Mouse (Mus musculus) lung, embryonic 15.5 days (tissue): Measurements from ENCODE around the gene Slc9a9. TPM values are rescaled to one million over a fixed set of nuclear protein-coding genes. Genes with fewer than 3 reads are reported as not detected.

Experiments
- ATAC-seq: fragments of 200-750 bp; cut with Nextera tagmentation; 2 replicates; pipeline ENCODE4 v1.8.0; 2017; ENCODE audit warnings: moderate number of reproducible peaks, borderline replicate concordance; ENCODE audit not compliant: low FRiP score, low TSS enrichment; ENCODE audit errors: extremely low read depth
- H3K27ac ChIP-seq: fragments of 300-500 bp; sonication (generic); 2 replicates; pipeline ENCODE4 v1.5.1; 2015; ENCODE audit warnings: moderate library complexity, mild to moderate bottlenecking, inconsistent platforms
- H3K27me3 ChIP-seq: fragments of 300-500 bp; sonication (generic); 2 replicates; pipeline ENCODE4 v1.6.1; 2015; ENCODE audit warnings: inconsistent platforms
- H3K36me3 ChIP-seq: fragments of 300-500 bp; sonication (generic); 2 replicates; pipeline ENCODE4 v1.6.1; 2015; ENCODE audit warnings: inconsistent platforms
- H3K4me1 ChIP-seq: fragments of 300-500 bp; sonication (generic); 2 replicates; pipeline ENCODE4 v1.6.1; 2015; ENCODE audit warnings: inconsistent platforms
- H3K4me2 ChIP-seq: fragments of 300-500 bp; sonication (generic); 2 replicates; pipeline ENCODE4 v1.6.1; 2015; ENCODE audit warnings: inconsistent platforms, mild to moderate bottlenecking, moderate library complexity
- H3K4me3 ChIP-seq: fragments of 300-500 bp; sonication (generic); 2 replicates; pipeline ENCODE4 v1.5.1; 2015; ENCODE audit warnings: mild to moderate bottlenecking, inconsistent platforms
- H3K9ac ChIP-seq: fragments of 300-500 bp; sonication (generic); 2 replicates; pipeline ENCODE4 v1.6.1; 2015; ENCODE audit warnings: inconsistent platforms
- H3K9me3 ChIP-seq: fragments of 300-500 bp; sonication (generic); 2 replicates; pipeline ENCODE4 v1.6.1; 2016; ENCODE audit warnings: inconsistent platforms
- WGBS: fragments of 180-500 bp; shearing (Covaris S2); methylation state at CpG from one replicate; pipeline ENCODE4 v1.1.7; 2015; 5-methylcytosine and 5-hydroxymethylcytosine counted together
- polyA plus RNA-seq: library from polyadenylated mRNA; unstranded; fragments of >200 nt; fragmentation: Nextera tagmentation; extraction: Ambion mirVana; gene quantifications from 2 replicates; pipeline ENCODE4 v1.2.1, GENCODE M21; 2015

The Slc9a9 gene
- polyA plus RNA-seq, 1 experiment from 2014 or later, result 4.3 TPM

DNA sequence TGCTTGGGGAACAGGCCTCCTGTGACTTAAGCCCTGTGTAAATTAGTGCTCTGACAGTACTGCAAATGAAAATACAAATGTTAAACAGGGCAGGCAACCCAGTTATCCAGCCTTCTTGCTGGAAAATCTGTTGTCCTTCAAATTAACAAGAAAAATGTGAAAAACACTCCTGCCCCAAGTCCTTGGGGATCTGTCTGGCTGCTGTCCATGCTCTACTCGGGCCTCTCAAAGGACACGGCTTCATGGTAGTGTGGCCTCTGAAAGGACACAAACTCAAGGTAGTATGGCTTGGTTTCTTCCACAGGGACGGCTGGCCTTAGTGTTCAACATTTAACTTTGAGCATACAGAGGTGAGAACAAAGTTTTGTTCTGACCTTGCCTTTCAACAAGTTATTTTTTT is 118.6 kb downstream of the Slc9a9 start:
- H3K9me3 ChIP-seq, result no peaks in the 10 kb centered on the region
- H3K4me3 ChIP-seq, result no peak overlapping the region
- H3K36me3 ChIP-seq, result no peaks in the 10 kb centered on the region
- no peaks in the 10 kb centered on the region for H3K4me1 ChIP-seq
- 61% methylated on average over 3 of the region's 3 CpGs for WGBS
- H3K27ac ChIP-seq, result no peak overlapping the region
- ATAC-seq, result no peak
- H3K4me2 ChIP-seq, result no peak overlapping the region
- no peak overlapping the region for H3K9ac ChIP-seq
- no peaks in the 10 kb centered on the region for H3K27me3 ChIP-seq

DNA sequence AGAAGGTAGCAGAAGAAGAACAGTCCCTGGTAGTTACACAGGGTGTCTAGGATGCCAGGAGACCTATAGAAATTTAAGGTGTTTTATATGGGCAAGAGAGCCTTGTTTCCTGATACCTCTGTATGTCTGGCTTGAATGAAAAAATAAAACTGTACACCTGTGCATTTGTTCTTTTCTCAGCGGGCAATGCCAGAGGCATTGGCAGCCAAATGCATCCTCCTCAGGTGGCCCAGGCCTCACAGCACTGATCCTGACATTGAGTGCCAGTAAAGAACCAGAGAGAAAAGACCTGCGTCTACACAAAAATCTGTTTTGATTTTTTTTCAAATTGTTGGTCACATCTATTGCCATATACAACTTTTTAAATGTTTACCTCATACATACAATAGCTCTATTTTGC is 121.3 kb downstream of the Slc9a9 start:
- Histone ChIP-seq H3K4me3 (no peak overlapping the region), H3K27ac (no peak overlapping the region), H3K4me1 (no peaks in the 10 kb centered on the region), H3K9ac (no peak overlapping the region), H3K9me3 (no peaks in the 10 kb centered on the region), H3K27me3 (no peaks in the 10 kb centered on the region), H3K36me3 (no peaks in the 10 kb centered on the region), H3K4me2 (no peak overlapping the region)
- 89% methylated on average over 2 of the region's 2 CpGs for WGBS
- no peak for ATAC-seq

DNA sequence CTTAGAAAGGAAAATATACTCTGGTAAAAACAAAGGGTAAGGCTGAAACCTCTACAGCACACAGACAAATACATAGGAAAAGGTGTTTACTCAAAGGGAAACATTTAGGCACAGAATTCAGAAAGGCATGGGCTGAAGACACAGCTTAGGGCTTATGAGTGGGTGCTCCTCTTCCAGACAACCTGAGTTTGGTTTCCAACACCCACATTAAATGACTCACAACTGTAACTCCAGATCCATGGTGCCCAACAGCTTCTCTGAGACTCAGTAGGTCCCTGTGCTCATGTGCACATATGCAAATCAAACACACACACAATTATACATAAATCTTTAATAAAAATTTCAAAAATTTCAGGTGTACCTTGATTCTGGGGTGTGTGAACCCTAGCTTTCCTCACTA is 133.4 kb downstream of the Slc9a9 start:
- no peak overlapping the region for H3K4me3 ChIP-seq
- H3K9ac ChIP-seq, result no peak overlapping the region
- no peak overlapping the region for H3K27ac ChIP-seq
- no peaks in the 10 kb centered on the region for H3K36me3 ChIP-seq
- no peaks in the 10 kb centered on the region for H3K4me1 ChIP-seq
- H3K9me3 ChIP-seq, result no peaks in the 10 kb centered on the region
- no peaks in the 10 kb centered on the region for H3K27me3 ChIP-seq
- H3K4me2 ChIP-seq, result no peak overlapping the region
- ATAC-seq, result no peak

DNA sequence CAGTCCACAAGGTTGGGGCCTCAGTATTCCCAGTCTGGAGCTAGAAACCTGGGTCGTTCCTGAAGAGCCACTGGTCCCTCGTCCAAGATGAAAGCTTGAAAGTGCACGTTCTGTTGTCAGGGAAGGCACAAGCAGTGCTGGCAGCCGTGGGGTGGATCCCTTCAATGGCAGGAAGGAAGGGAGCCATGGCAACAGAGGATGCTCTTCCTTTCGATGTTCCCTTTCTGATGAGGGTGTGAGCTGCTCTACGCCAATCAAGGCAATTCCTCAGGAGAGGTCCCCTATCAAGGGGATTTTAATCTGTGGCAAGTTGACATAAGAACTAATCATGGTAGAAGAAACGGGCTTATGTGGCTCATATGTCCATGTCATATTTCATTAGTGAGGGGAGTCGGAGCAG is 135.8 kb downstream of the Slc9a9 start:
- Histone ChIP-seq H3K27ac (no peak overlapping the region), H3K4me3 (no peak overlapping the region), H3K4me1 (no peaks in the 10 kb centered on the region), H3K9ac (no peak overlapping the region), H3K27me3 (no peaks in the 10 kb centered on the region), H3K9me3 (no peaks in the 10 kb centered on the region), H3K36me3 (no peaks in the 10 kb centered on the region), H3K4me2 (no peak overlapping the region)
- whole genome bisulfite sequencing, result 63% methylated on average over 8 of the region's 8 CpGs
- 0 out of 2 replicates have a peak, but pooled peaks have one; percentile 23 for ATAC-seq

DNA sequence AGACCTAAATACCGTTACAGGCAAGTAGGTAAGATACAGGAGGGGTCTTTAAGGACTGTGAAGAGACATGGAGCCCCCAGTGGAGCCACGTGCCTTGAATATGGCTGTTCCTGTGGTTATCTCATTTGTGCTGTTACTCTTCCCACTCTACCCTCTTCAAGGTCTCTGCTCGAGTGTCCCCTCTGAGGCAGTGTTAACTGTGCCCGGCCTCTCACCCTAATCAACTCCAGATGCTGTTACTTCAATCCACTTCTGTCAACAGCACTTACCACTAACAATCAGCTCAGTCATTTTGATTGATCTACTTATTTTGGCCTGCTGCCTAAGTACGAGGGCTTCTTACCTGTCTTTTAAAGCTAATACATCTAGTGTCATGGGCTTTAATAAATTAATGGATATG is 145.8 kb downstream of the Slc9a9 start:
- ATAC-seq, result no peak
- Histone ChIP-seq H3K4me1 (no peaks in the 10 kb centered on the region), H3K9me3 (no peaks in the 10 kb centered on the region), H3K4me2 (no peak overlapping the region), H3K4me3 (no peak overlapping the region), H3K9ac (no peak overlapping the region), H3K27ac (no peak overlapping the region), H3K27me3 (no peaks in the 10 kb centered on the region), H3K36me3 (no peaks in the 10 kb centered on the region)
- WGBS, result 20% methylated on average over 5 of the region's 5 CpGs

DNA sequence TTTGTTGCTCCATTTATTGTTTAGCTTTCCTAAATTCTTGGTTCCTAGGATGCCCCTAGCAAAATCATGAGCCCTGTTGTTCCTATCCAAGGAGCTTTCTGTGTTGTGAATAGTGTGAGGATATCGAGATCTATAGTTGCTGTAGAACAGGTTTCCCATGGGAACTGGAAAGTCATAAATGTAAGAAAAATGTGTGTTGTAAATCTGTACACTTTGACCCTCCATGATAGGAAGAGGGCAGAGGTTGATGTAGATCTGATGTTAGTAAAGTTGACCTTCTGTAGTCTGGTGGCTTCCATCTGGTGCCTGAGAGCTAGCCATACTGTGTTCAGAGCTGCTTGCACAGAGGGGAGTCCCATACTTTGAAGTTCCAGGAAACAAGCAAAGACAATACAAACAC is 151.6 kb downstream of the Slc9a9 start:
- no peaks in the 10 kb centered on the region for H3K4me1 ChIP-seq
- no peaks in the 10 kb centered on the region for H3K36me3 ChIP-seq
- WGBS, result 80% methylated on average over 1 of the region's 1 CpGs
- no peak overlapping the region for H3K4me3 ChIP-seq
- no peak overlapping the region for H3K4me2 ChIP-seq
- no peak overlapping the region for H3K27ac ChIP-seq
- no peak for ATAC-seq
- no peaks in the 10 kb centered on the region for H3K9me3 ChIP-seq
- H3K27me3 ChIP-seq, result no peaks in the 10 kb centered on the region
- H3K9ac ChIP-seq, result no peak overlapping the region

DNA sequence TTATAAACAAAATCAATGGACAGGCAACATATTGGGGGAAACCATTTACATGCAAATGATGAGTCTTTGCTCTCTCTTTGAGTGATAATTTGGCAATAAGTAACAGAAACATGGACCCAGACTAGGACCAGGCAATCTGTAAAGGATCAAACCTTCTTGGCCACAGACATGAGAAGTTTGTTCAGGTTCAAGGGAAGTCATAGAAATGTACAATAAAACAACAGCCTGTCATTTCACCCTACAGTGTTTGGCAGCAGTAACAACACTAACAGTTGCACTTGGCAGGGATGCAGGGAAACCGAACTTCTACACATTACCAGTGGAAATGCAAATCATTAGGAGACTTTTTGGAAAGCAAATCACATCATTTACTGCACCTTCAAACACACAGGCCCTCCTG is 164.1 kb downstream of the Slc9a9 start:
- H3K4me1 ChIP-seq, result no peaks in the 10 kb centered on the region
- WGBS, result 24% methylated on average over 1 of the region's 1 CpGs

DNA sequence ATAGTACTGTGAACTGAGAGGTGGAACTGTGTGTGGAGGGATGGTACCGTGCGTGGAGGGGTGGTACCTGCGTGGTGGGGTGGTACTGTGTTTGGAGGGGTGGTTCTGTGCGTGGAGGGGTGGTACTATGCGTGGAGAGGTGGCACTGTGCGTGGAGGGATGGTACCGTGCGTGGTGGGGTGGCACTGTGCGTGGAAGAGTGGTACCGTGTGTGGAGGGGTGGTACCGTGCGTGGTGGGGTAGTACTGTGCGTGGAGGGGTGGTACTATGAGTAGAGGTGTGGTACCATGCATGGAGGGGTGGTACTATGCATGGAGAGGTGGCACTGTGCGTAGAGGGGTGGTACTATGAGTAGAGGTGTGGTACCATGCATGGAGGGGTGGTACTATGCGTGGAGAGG is 167.7 kb downstream of the Slc9a9 start:
- Histone ChIP-seq H3K4me3 (no peak overlapping the region), H3K9me3 (no peaks in the 10 kb centered on the region)
- ATAC-seq, result no peak

More for the DNA sequence above, 164.1 kb downstream of the Slc9a9 start:
- ATAC-seq, result no peak
- no peaks in the 10 kb centered on the region for H3K36me3 ChIP-seq
- no peak overlapping the region for H3K4me2 ChIP-seq
- no peak overlapping the region for H3K27ac ChIP-seq
- no peaks in the 10 kb centered on the region for H3K9me3 ChIP-seq
- no peak overlapping the region for H3K9ac ChIP-seq
- H3K4me3 ChIP-seq, result no peak overlapping the region
- H3K27me3 ChIP-seq, result no peaks in the 10 kb centered on the region

DNA sequence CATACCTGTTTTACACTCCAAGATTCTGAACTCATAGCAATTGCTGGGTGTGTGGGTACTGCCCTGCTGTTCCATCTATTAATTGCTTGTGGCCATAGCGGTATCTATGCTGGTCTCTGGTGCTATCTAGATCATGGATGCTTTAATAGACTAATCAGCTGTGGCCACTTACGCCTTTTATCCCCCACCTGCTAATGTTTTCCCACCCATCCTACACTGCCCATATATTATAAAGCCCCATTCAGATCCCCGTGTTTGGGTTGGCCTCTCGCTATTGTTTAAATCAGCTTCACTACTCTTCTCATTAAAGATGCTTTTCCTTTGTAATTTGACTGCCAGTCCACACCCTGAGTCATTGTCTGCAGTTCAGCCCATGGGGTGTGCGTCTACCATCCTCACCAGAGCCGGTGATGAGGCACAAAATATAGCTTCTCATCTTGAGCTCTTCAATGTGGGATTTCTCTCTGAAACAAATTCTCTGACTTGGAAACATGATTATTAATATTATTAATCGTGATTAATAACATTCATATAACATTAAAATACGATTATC is 168.8 kb downstream of the Slc9a9 start:
- Histone ChIP-seq H3K36me3 (no peaks in the 10 kb centered on the region), H3K4me3 (no peak overlapping the region), H3K9me3 (no peaks in the 10 kb centered on the region), H3K27me3 (no peaks in the 10 kb centered on the region), H3K4me1 (no peaks in the 10 kb centered on the region), H3K4me2 (no peak overlapping the region), H3K27ac (no peak overlapping the region), H3K9ac (no peak overlapping the region)
- WGBS, result 88% methylated on average over 8 of the region's 8 CpGs
- ATAC-seq, result no peak

More for the DNA sequence above, 167.7 kb downstream of the Slc9a9 start:
- Histone ChIP-seq H3K27ac (no peak overlapping the region), H3K4me1 (no peaks in the 10 kb centered on the region), H3K9ac (no peak overlapping the region), H3K27me3 (no peaks in the 10 kb centered on the region), H3K36me3 (no peaks in the 10 kb centered on the region), H3K4me2 (no peak overlapping the region)
- WGBS, result 90% methylated on average over 15 of the region's 15 CpGs

DNA sequence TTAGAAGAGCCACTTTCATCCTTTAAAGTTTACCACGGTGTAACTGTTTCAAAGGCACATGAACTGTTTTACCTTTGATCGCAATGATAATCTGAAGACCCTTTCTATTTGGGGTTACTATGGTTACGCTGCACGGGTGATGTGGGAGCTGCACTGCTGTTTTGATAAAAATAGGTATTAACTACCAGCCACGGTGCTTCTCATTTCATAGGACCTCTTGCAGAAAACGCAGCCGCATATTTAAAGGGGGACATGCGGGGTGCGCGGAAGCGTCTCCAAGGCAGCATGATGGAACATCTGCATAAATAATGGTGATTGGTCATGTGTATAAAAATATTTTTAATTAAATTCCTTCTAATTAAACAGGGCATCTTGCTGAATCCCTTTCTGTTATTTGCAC is 169.5 kb downstream of the Slc9a9 start:
- H3K4me2 ChIP-seq, result no peak overlapping the region
- no peaks in the 10 kb centered on the region for H3K9me3 ChIP-seq
- no peak for ATAC-seq
- no peak overlapping the region for H3K27ac ChIP-seq
- H3K27me3 ChIP-seq, result no peaks in the 10 kb centered on the region
- H3K4me3 ChIP-seq, result no peak overlapping the region
- no peaks in the 10 kb centered on the region for H3K36me3 ChIP-seq
- no peaks in the 10 kb centered on the region for H3K4me1 ChIP-seq
- H3K9ac ChIP-seq, result no peak overlapping the region
- 83% methylated on average over 11 of the region's 11 CpGs for WGBS

DNA sequence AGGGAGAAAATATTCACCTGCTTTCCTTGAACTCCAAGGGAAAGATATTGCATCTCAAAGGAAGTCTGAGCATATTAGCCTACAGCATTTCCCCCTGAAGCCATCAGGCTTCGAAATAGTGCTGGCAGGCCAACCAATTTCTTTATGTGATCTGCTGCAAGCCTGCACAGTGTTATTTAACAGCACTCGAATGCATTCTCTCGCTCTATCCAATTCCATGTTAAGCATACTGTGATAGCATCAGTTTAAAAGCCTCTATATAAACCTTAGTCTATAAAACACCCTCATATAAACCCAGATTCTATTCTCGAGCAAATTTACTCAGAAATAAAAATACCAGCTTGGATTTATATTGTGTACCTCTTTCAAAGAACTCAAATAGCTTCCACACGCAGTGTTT is 170.7 kb downstream of the Slc9a9 start:
- H3K27me3 ChIP-seq, result no peaks in the 10 kb centered on the region
- no peak for ATAC-seq
- no peaks in the 10 kb centered on the region for H3K9me3 ChIP-seq
- H3K4me3 ChIP-seq, result no peak overlapping the region
- H3K4me2 ChIP-seq, result no peak overlapping the region
- H3K27ac ChIP-seq, result no peak overlapping the region
- no peak overlapping the region for H3K9ac ChIP-seq
- no peaks in the 10 kb centered on the region for H3K4me1 ChIP-seq
- WGBS, result 76% methylated on average over 5 of the region's 5 CpGs
- H3K36me3 ChIP-seq, result no peaks in the 10 kb centered on the region

DNA sequence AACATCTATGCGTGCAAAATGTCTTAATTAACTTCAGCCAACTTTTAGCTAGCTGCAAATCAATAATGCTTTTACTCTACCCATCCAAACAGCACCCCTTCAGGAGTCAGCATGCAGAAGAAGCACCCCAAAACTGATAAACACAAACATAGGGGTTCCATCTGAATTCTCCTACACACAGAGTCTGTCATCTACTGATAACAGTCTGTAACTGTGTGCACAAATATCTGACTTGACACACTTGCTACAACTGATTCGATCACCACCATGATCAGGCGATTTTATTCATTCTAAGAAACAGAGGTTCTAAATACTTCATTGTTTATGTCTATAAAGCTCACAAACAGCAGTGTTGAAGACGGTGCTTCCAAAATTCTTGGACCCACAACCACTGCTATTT is 171.3 kb downstream of the Slc9a9 start:
- no peaks in the 10 kb centered on the region for H3K36me3 ChIP-seq
- no peak overlapping the region for H3K4me2 ChIP-seq
- H3K27ac ChIP-seq, result no peak overlapping the region
- H3K4me3 ChIP-seq, result no peak overlapping the region
- no peaks in the 10 kb centered on the region for H3K4me1 ChIP-seq
- no peaks in the 10 kb centered on the region for H3K27me3 ChIP-seq
- 78% methylated on average over 4 of the region's 4 CpGs for WGBS
- no peaks in the 10 kb centered on the region for H3K9me3 ChIP-seq
- no peak for ATAC-seq
- no peak overlapping the region for H3K9ac ChIP-seq

DNA sequence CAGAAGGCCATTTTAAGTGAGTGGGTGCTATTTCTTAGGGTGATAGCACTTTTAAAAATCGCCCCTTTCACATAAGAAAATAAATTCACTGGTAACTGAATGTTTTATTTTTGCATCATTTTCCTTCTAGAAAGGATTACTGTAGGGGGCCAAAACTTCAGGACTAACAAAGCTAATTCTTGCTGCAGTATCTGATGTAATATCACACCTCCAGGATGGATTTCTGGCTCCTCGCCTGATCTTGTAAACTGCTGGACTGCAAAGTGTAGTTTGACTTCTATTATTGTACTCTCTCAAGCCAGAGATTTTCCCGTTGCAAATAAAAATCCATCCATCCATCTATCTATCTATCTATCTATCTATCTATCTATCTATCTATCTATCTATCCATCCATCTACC is 174.5 kb downstream of the Slc9a9 start:
- H3K4me1 ChIP-seq, result no peaks in the 10 kb centered on the region
- H3K9me3 ChIP-seq, result no peaks in the 10 kb centered on the region
- H3K27ac ChIP-seq, result no peak overlapping the region
- no peak overlapping the region for H3K9ac ChIP-seq
- H3K4me2 ChIP-seq, result no peak overlapping the region
- H3K4me3 ChIP-seq, result no peak overlapping the region
- no peaks in the 10 kb centered on the region for H3K36me3 ChIP-seq
- no peaks in the 10 kb centered on the region for H3K27me3 ChIP-seq
- ATAC-seq, result no peak
- 55% methylated on average over 3 of the region's 3 CpGs for WGBS
